Mouse (Mus musculus) forebrain, embryonic 15.5 days (tissue): ENCODE results near the gene Tomm22. TPM values are rescaled to one million over a fixed set of nuclear protein-coding genes. Genes with fewer than 3 reads are reported as not detected.

Experiments
- ATAC-seq: fragments of 200-750 bp; cut with Nextera tagmentation; replicated peaks from 2 replicates; pipeline ENCODE4 v1.8.0; 2017; ENCODE audit warnings: mild to moderate bottlenecking, moderate TSS enrichment, moderate library complexity
- H3K27ac ChIP-seq: fragments of 300-500 bp; sonication (generic); replicated peaks from 2 replicates; pipeline ENCODE4 v1.5.1; 2015; ENCODE audit warnings: mild to moderate bottlenecking, inconsistent platforms
- H3K27me3 ChIP-seq: fragments of 300-500 bp; sonication (generic); 2 replicates; pipeline ENCODE4 v1.6.1; 2015; ENCODE audit warnings: inconsistent platforms
- H3K36me3 ChIP-seq: fragments of 300-500 bp; sonication (generic); 2 replicates; pipeline ENCODE4 v1.6.1; 2015; ENCODE audit warnings: mild to moderate bottlenecking, inconsistent platforms
- H3K4me1 ChIP-seq: fragments of 300-500 bp; sonication (generic); 2 replicates; pipeline ENCODE4 v1.6.1; 2015; ENCODE audit warnings: inconsistent platforms
- H3K4me2 ChIP-seq: fragments of 300-500 bp; sonication (generic); replicated peaks from 2 replicates; pipeline ENCODE4 v1.6.1; 2015; ENCODE audit warnings: mild to moderate bottlenecking, inconsistent platforms
- H3K4me3 ChIP-seq: fragments of 300-500 bp; sonication (generic); 2 replicates; pipeline ENCODE4 v1.5.1; 2015; ENCODE audit warnings: mild to moderate bottlenecking, inconsistent platforms
- H3K9ac ChIP-seq: fragments of 300-500 bp; sonication (generic); replicated peaks from 2 replicates; pipeline ENCODE4 v1.6.1; 2015; ENCODE audit warnings: mild to moderate bottlenecking, inconsistent platforms
- H3K9me3 ChIP-seq: fragments of 300-500 bp; sonication (generic); 2 replicates; pipeline ENCODE4 v1.6.1; 2016; ENCODE audit warnings: inconsistent platforms
- WGBS: fragments of 180-500 bp; shearing (Covaris S2); methylation state at CpG from one replicate; pipeline ENCODE4 v1.1.7; 2015; ENCODE audit warnings: mixed read lengths; 5-methylcytosine and 5-hydroxymethylcytosine counted together
- polyA plus RNA-seq: library from polyadenylated mRNA; unstranded; fragments of >200 nt; fragmentation: Nextera tagmentation; extraction: Ambion mirVana; gene quantifications from 2 replicates; pipeline ENCODE4 v1.2.1, GENCODE M21; 2015

Gene Tomm22
- polyA plus RNA-seq, 1 experiment from 2014 or later: 266 TPM

DNA sequence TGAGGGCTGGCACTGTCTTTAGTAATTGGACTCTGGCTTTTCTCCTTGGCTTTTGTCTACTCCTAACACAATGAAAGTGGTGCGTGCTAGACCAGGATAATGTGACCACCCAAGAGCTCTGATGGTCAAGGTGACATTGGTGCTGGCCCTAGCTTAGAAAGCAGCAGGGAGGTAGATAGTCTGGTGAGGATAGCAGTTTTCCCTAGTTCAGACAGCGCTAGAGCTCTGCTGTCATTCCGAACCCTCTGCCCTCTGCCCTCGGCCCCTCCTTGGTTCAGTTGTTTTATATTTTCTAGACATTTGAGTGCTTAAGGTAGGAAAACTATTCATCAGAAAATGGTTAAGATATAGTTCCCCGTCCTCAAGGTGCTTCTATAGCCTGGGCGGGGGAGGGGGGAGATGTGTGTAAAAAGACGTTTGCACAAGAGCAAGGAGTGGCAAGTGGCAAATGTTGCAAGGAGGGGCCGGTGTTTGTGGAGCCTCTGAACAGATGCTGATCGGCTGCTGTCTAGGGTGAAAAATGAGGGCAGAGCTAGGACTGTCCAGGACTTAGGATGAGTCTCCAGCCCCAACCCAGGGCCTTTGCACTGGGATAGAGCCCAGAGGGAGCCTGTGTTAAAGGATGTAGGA is 27.0 kb downstream of the Tomm22 start:
- Histone ChIP-seq H3K4me3 (no peak overlapping the region), H3K27ac (peak overlapping the region; percentile 66), H3K9ac (no peak overlapping the region), H3K4me2 (no peak overlapping the region), H3K27me3 (no peaks in the 10 kb centered on the region), H3K36me3 (0 out of 2 replicates have a peak, but pooled peaks cover 4% of the 10 kb centered on the region), H3K9me3 (no peaks in the 10 kb centered on the region), H3K4me1 (peaks cover 20% of the 10 kb centered on the region)
- ATAC-seq: peak; percentile 11; the same call in 1 of the 2 replicates
- 71% methylated on average over 9 of the region's 9 CpGs for WGBS

DNA sequence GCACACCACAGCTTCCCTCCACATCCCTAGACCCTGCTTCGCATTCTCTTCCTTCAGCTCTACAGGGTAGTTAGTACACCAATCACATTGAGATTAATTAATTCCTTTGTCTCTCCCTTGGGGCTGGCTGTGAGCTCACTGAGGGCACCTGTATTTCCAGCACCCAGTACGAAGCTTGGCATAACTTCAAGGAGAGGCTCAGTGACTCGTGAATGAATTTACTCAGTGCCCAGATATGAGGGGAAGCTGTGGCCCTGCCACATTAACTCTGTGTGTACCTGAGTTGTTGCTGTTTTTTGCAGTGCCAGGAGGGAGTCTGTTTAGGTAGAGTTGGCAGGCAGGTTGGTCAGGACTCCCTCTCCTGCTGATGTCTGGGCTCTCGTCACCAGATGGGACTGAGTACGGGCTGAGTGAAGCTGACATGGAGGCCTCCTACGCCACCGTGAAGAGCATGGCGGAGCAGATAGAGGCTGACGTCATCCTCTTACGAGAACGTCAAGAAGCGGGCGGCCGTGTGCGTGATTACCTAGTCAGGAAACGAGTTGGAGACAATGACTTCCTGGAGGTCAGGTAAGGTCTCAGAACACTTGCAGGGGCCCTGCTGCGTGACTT is 36.0 kb downstream of the Tomm22 start:
- H3K4me3 ChIP-seq: no peak overlapping the region
- no peaks in the 10 kb centered on the region for H3K9me3 ChIP-seq
- 77% methylated on average over 17 of the region's 17 CpGs for WGBS
- no peak overlapping the region for H3K4me2 ChIP-seq
- H3K27ac ChIP-seq: 0 out of 2 replicates have a peak overlapping the region, but pooled peaks have one; percentile 13
- no peak for ATAC-seq
- H3K4me1 ChIP-seq: 0 out of 2 replicates have a peak, but pooled peaks cover 5% of the 10 kb centered on the region
- H3K27me3 ChIP-seq: no peaks in the 10 kb centered on the region
- H3K9ac ChIP-seq: no peak overlapping the region
- H3K36me3 ChIP-seq: peaks cover 40% of the 10 kb centered on the region

DNA sequence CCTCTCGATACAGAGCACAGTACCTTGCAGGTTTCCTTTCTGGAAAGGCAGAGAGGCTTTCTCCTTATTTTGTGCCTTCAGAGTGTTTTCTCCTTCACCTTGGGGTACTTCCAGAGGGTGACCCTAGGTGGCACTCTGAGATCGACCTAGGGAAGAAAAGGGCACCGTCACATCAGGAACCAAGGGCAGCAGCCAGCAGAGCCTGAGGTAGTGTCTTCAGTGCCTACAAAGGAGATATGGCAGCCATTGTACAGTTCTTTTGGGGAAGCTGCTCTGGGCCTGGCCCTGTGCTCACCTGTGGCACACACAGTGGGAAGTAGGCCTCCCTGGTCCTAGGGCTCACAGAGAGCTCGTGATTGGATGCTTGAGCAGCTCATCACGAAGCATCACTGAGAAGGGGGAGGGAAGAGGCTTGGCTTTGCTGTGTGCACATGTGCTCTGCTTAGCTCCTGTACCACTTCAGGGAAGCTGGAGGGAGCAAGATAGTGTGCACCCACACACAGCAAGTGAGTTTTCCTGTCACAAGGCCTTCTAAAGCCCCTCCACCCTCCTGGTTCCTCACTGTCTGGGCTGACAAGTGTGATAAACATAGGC is 37.7 kb downstream of the Tomm22 start:
- H3K4me2 ChIP-seq: no peak overlapping the region
- no peaks in the 10 kb centered on the region for H3K9me3 ChIP-seq
- WGBS: 92% methylated on average over 5 of the region's 5 CpGs
- ATAC-seq: no peak
- H3K36me3 ChIP-seq: peaks cover 54% of the 10 kb centered on the region
- no peaks in the 10 kb centered on the region for H3K27me3 ChIP-seq
- 0 out of 2 replicates have a peak, but pooled peaks cover 5% of the 10 kb centered on the region for H3K4me1 ChIP-seq
- H3K9ac ChIP-seq: no peak overlapping the region
- H3K4me3 ChIP-seq: no peak overlapping the region
- no peak overlapping the region for H3K27ac ChIP-seq

DNA sequence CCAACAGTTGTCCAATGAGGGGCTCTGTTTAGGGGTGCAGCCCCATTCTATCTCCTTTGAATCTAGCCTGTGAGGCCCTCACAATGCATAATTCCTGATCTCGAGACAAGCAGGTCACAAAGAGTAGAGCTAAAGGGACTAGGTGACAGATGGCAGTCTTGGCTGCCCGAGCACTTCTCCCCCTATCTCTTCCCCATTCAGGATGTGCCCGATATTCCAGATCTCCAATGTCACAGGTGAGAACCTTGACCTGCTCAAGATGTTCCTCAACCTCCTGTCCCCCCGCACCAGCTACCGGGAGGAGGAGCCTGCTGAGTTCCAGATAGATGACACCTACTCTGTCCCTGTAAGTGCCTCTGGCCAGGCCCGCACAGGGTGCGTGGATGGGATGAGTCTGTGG is 45.0 kb downstream of the Tomm22 start:
- peaks cover 85% of the 10 kb centered on the region for H3K36me3 ChIP-seq
- no peak overlapping the region for H3K27ac ChIP-seq
- H3K4me3 ChIP-seq: no peak overlapping the region
- WGBS: 91% methylated on average over 7 of the region's 7 CpGs
- no peak overlapping the region for H3K9ac ChIP-seq
- no peaks in the 10 kb centered on the region for H3K4me1 ChIP-seq
- ATAC-seq: no peak
- H3K4me2 ChIP-seq: no peak overlapping the region
- H3K9me3 ChIP-seq: no peaks in the 10 kb centered on the region
- no peaks in the 10 kb centered on the region for H3K27me3 ChIP-seq

DNA sequence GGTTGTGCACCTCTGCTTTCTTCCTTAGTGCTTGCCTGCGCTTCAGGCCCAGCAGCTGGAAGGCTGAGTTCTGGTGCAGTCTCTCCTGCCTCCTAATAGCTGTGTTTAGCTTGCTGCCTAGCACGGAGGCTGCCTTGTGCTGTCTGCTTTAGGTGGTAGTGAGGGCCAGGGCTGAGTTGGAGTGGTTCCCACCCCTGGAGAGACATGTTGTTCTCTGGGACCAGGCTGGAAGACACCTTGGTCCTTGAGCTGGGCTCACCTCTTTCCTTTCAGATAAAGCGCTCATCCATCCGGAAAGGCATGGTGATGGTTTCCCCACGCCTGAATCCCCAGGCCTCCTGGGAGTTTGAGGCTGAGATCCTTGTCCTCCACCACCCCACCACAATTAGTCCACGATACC is 46.0 kb downstream of the Tomm22 start:
- Histone ChIP-seq H3K36me3 (peaks cover 81% of the 10 kb centered on the region), H3K9ac (no peak overlapping the region), H3K27me3 (no peaks in the 10 kb centered on the region), H3K4me3 (no peak overlapping the region), H3K9me3 (no peaks in the 10 kb centered on the region), H3K27ac (no peak overlapping the region), H3K4me2 (no peak overlapping the region), H3K4me1 (no peaks in the 10 kb centered on the region)
- WGBS: 81% methylated on average over 6 of the region's 6 CpGs
- ATAC-seq: no peak

DNA sequence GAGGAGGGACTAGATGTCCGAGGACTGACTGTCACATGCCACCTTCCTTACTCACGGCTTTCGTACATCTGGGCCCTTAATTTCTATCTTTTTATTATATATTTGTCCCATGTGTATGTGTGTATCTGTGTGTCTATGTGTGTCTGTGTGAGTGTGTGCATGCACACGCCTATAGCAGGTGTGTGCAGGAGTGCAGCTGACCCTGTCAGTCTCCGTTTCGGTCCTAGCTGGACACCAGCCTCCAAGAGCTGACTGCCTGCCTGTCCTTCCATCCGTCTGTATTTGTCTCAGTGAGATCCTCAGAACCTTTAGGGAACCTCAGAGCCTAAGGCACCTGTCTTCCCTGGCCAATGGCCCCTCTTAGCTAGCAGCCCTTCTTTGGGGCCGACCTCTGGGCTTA is 49.6 kb downstream of the Tomm22 start:
- Histone ChIP-seq H3K4me2 (no peak overlapping the region), H3K9me3 (no peaks in the 10 kb centered on the region), H3K9ac (no peak overlapping the region), H3K27me3 (no peaks in the 10 kb centered on the region), H3K4me1 (no peaks in the 10 kb centered on the region), H3K4me3 (no peak overlapping the region), H3K36me3 (peaks cover 63% of the 10 kb centered on the region), H3K27ac (no peak overlapping the region)
- 90% methylated on average over 8 of the region's 8 CpGs for WGBS
- ATAC-seq: no peak

DNA sequence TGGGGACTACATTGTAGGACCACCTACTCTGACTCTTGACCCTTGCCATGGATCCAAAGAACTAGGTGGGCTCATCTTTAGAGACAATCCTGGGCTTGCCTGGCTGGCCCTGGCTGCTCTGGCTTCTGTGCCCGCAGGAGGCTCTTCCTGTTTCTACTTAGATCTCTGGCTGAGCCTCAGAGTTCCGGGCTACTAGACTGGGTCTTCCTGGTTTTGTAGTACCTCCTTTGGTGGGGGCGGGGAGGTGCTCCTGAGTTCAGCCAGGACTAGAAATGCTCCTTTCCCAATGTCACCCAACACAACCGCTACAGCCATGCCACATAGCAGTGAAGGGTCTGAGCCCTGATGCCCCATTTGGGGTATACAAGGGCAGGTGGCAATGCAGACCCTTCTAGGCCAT is 50.1 kb downstream of the Tomm22 start:
- ATAC-seq: no peak

More for the DNA sequence above, 50.1 kb downstream of the Tomm22 start:
- Histone ChIP-seq H3K27ac (no peak overlapping the region), H3K9ac (no peak overlapping the region), H3K27me3 (no peaks in the 10 kb centered on the region), H3K9me3 (no peaks in the 10 kb centered on the region), H3K4me2 (no peak overlapping the region), H3K36me3 (peaks cover 64% of the 10 kb centered on the region), H3K4me3 (no peak overlapping the region), H3K4me1 (no peaks in the 10 kb centered on the region)
- WGBS: 89% methylated on average over 4 of the region's 4 CpGs

Other genes with a start within 250 kb of the Tomm22 start
- 316 and 323 TPM in 2 replicates for gene Csnk1e, start 215.3 kb upstream of the Tomm22 start, polyA plus RNA-seq
- 0.20 and 0.33 TPM in 2 replicates for gene Kcnj4, start 165.6 kb upstream of the Tomm22 start, polyA plus RNA-seq
- gene Kdelr3, start 154.4 kb upstream of the Tomm22 start, polyA plus RNA-seq: 5.1 and 5.3 TPM in 2 replicates
- gene Ddx17, start 124.1 kb upstream of the Tomm22 start, polyA plus RNA-seq: 60.1 and 63.7 TPM in 2 replicates
- gene Dmc1, start 65.8 kb upstream of the Tomm22 start, polyA plus RNA-seq: 0.59 and 0.67 TPM in 2 replicates
- gene Fam227a, start 11.9 kb upstream of the Tomm22 start, polyA plus RNA-seq: 4.7 and 5.2 TPM in 2 replicates
- gene Cby1, start 11.7 kb upstream of the Tomm22 start, polyA plus RNA-seq: 116 and 124 TPM in 2 replicates
- gene Josd1, start 17.1 kb downstream of the Tomm22 start, polyA plus RNA-seq: 23.3 and 26.8 TPM in 2 replicates
- 53.9 and 58.0 TPM in 2 replicates for gene Gtpbp1, start 20.0 kb downstream of the Tomm22 start, polyA plus RNA-seq
- gene Sun2, start 71.7 kb downstream of the Tomm22 start, polyA plus RNA-seq: 10.5 and 11.6 TPM in 2 replicates
- gene Dnal4, start 107.0 kb downstream of the Tomm22 start, polyA plus RNA-seq: 94.8 and 99.9 TPM in 2 replicates
- 19.4 and 19.5 TPM in 2 replicates for gene Nptxr, start 133.9 kb downstream of the Tomm22 start, polyA plus RNA-seq
- 0.46 TPM in 1 of 2 replicates, not detected in the other for gene Npcd, start 163.4 kb downstream of the Tomm22 start, polyA plus RNA-seq
- gene Cbx6, start 163.8 kb downstream of the Tomm22 start, polyA plus RNA-seq: 50.1 and 52.7 TPM in 2 replicates
- 6.6 TPM in 2 replicates for gene Apobec3, start 220.8 kb downstream of the Tomm22 start, polyA plus RNA-seq